Mouse (Mus musculus): ENCODE measurements at regions not wholly inside any gene's neighbourhood (a gene's known extent, or its start where the extent isn't known, plus 50 kb on each side); places are given as distances from the start of the nearest gene placed in this dataset.
A peak's percentile ranks its signal among the peaks of the same experiment; 100 is the strongest.

GRCm38 (mm10) chr14:76917139-76917929 is 119.2 kb upstream of the Ccdc122 start:
- DNase-seq = no peak

GRCm38 (mm10) chr14:76913850-76914249 is 122.7 kb upstream of the Ccdc122 start:
- DNase-seq = no peak

GRCm38 (mm10) chr14:76912301-76913001 is 124.1 kb upstream of the Ccdc122 start:
- no peak for DNase-seq

- no peak for DNase-seq
These were observed 125.3 kb upstream of the Ccdc122 start for GRCm38 (mm10) chr14:76911271-76911670.

- DNase-seq = no peak
These were observed 126.4 kb upstream of the Ccdc122 start for GRCm38 (mm10) chr14:76910186-76910585.

GRCm38 (mm10) chr14:76907941-76908340 is 128.6 kb upstream of the Ccdc122 start:
- DNase-seq = no peak

- no peak for DNase-seq
These were observed 133.4 kb upstream of the Ccdc122 start for GRCm38 (mm10) chr14:76902962-76903757.

GRCm38 (mm10) chr14:76901490-76901889 is 135.1 kb upstream of the Ccdc122 start:
- no peak for DNase-seq

GRCm38 (mm10) chr14:76899331-76899730 is 137.2 kb upstream of the Ccdc122 start:
- DNase-seq = no peak

- DNase-seq = no peak
These were observed 148.9 kb upstream of the Ccdc122 start for GRCm38 (mm10) chr14:76887708-76888107.

- DNase-seq = no peak
These were observed 149.4 kb upstream of the Ccdc122 start for GRCm38 (mm10) chr14:76887201-76887600.

GRCm38 (mm10) chr14:76883231-76883651 is 153.3 kb upstream of the Ccdc122 start:
- no peak for DNase-seq

- peak; percentile 51 for DNase-seq
These were observed 153.8 kb upstream of the Ccdc122 start for GRCm38 (mm10) chr14:76882711-76883171.

GRCm38 (mm10) chr14:76880851-76881250 is 155.7 kb upstream of the Ccdc122 start:
- no peak for DNase-seq

GRCm38 (mm10) chr14:76877306-76877705 is 159.3 kb upstream of the Ccdc122 start:
- DNase-seq = no peak

- DNase-seq = no peak
These were observed 160.6 kb upstream of the Ccdc122 start for GRCm38 (mm10) chr14:76876015-76876414.

GRCm38 (mm10) chr14:76875266-76875900 is 161.2 kb upstream of the Ccdc122 start:
- no peak for DNase-seq

GRCm38 (mm10) chr14:76874542-76875265 is 161.9 kb upstream of the Ccdc122 start:
- no peak for DNase-seq

- no peak for DNase-seq
These were observed 162.9 kb upstream of the Ccdc122 start for GRCm38 (mm10) chr14:76873684-76874083.

- DNase-seq = no peak
These were observed 163.6 kb upstream of the Ccdc122 start for GRCm38 (mm10) chr14:76872976-76873375.

GRCm38 (mm10) chr14:76872510-76872909 is 164.1 kb upstream of the Ccdc122 start:
- DNase-seq = no peak
